Mouse (Mus musculus) leukemia stem cell, adult 10-12 weeks (primary cell): Measurements from ENCODE around the gene F2rl1. TPM values are rescaled to one million over a fixed set of nuclear protein-coding genes. Genes with fewer than 3 reads are reported as not detected.

Experiments used
- polyA plus RNA-seq: library from polyadenylated mRNA; stranded (reverse); fragments of >175 nt; gene quantifications from 2 replicates; pipeline ENCODE4 v1.2.3, GENCODE M21; 2012; ENCODE audit warnings: low replicate concordance

The F2rl1 gene
- 0.06 TPM in 1 of 2 replicates, not detected in the other for polyA plus RNA-seq

GRCm38 (mm10) chr13:95524674-95525491 lies at the start of gene F2rl1:
TSS of gene F2rl1 (minus strand) at chr13:95525227.

GRCm38 (mm10) chr13:95478671-95479413 lies 46.2 kb downstream of the F2rl1 start, which contains the start of gene S100z:
TSS of gene S100z (minus strand) at chr13:95478721.

Other genes with a start within 250 kb of the F2rl1 start
- 2.9 and 6.0 TPM in 2 replicates for gene Zbed3, start 201.6 kb downstream of the F2rl1 start, polyA plus RNA-seq
- gene Aggf1, start 149.9 kb downstream of the F2rl1 start, polyA plus RNA-seq: 35.1 and 36.5 TPM in 2 replicates
- not detected in 2 replicates for gene Crhbp, start 80.3 kb downstream of the F2rl1 start, polyA plus RNA-seq
- gene S100z, start 46.5 kb downstream of the F2rl1 start, polyA plus RNA-seq: not detected in 2 replicates
- gene F2r, start 93.3 kb upstream of the F2rl1 start, polyA plus RNA-seq: 2.7 and 11.2 TPM in 2 replicates
- gene F2rl2, start 171.6 kb upstream of the F2rl1 start, polyA plus RNA-seq: not detected in 2 replicates